Mouse (Mus musculus) erythroblast, embryonic 14.5 days (primary cell): ENCODE measurements around the gene Ntn4.

ENCODE experiments used
- GATA1 ChIP-seq: IDR thresholded peaks from 2 replicates; pipeline ENCODE4 v1.6.1; 2012; ENCODE audit warnings: low read length, inconsistent platforms, mixed read lengths
- TAL1 ChIP-seq: IDR thresholded peaks from 3 replicates; pipeline ENCODE4 v1.6.1; 2012; ENCODE audit warnings: low read length, inconsistent platforms, mixed read lengths

DNA sequence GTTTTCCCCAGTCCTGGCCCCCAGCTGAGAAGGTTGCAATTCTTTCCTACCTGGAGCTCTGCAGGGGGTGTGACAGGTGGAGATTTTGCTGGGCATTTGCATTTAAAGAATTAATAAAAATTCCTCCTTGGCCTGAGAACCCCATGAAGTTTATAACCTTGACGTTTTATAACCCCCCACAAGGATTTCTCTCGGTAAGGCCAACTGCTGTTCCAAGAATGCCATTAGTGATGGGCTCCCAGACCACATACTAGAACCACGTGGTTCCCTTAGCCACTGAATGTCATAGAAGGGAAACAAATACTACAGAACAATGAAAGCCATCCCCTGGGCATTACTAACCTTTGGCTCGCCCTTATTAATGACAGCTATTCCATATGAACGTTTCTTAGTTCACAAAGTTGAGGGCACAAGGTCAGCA is 136.3 kb downstream of the Ntn4 start:
- no peak for TF ChIP-seq TAL1
- no peak for TF ChIP-seq GATA1
